Mouse (Mus musculus) embryo, embryonic 10.5 days (tissue): ENCODE measurements around the gene Sema3d.

Experiments
- DNase-seq: peaks from one replicate; pipeline ENCODE4 v3.0.0-alpha.2; 2015; ENCODE audit warnings: low spot score

Sema3d gene

DNA sequence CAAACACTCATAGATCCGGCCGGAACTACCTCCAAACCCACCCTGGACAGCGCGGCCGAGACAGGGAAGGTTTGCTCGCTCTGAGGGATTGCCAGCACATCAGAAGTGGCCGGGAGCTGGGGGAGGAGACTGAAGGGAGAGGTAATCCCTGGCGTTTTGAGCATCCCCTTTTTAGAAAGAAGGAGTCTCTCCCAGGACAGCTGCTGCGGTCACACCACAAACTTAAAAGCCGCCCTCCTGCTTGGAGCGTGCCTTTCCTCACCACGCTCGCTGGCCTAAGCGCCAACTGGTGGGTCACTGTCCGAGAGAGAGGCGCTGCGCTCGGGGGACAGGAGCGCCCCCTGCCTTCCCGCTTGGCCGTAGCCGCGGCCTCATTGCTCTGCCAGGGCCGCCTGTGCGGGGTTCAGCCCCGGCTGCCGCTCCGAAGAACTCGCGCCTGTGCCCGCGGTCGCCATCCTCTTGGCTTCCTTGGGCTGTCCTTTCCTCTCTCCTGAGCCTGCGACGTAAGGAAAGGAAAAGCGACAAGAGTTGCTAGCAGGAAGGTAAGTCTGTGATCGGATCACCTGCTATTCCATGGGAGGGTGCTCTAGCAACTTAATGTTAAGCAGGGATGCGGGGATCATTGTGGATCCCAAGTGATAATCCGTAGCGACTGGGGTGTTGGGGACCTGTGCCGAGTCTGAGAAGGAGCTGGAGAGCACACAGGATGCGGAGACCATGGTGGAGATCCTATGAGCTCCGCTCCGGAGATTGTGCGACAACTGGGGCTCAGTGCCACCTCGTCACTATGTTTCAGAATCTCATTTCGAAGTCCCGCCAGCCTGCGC lies at the start of gene Sema3d:
Gene Sema3d, plus strand, starts transcription at position 253 of the 827 bp plus-strand sequence.
- DNase-seq: peak; percentile 85

DNA sequence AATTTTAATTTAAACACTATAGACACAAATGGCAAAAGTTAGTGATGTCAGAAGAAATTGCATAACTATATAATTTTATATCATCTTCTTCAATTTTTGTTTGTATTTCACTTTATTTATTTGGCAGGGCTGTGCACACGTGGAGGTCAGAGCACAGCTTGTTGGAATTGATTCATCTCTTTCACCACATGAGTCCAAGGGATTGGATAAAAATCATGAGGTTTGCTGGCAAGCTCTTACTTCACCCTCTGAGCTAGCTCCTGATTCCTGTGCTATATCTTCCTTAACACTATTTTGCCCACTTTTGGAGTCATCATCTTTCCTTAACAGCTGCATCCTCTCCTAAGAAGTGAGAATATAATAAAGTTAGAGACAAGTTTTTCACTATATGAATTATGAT lies 5.9 kb upstream of the Sema3d start:
- DNase-seq: no peak

DNA sequence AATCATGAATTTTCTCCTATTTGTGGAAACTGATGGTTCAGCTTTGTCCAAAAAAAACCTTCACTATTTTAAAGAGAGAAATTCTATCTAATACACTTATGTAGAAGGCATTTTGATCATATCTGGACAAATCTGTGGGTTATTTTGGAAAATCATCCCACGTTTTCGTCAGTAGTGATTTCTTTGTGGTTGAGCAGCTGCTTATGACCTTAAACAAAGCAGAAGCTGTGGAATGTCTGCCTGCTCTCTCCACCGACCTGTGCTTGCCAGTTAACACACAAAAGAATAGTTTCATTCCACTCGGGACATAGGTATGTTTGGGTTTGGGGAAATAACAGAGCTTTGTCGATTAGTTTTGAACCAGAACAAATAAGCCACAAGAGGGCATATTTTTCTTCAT lies 4.3 kb upstream of the Sema3d start:
- no peak for DNase-seq

DNA sequence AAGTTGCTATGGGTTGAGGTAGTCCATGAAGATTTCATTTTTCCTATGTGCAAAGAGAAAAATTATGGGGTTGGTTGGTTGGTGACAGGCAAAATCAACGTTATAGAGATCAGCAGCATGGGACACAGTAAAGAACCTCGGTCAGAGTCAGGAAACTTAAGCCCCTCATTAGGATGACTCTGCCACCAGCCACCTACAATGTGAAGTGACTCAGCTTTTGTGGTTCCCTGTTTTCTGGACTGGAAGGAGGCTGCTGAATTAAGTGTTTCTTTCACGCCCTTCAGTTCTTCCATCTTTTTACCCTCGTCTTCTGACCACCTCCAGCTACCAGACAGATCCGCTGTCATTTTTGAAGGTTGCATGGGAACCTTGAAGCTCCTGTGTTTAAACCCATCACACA lies 1.2 kb upstream of the Sema3d start:
- no peak for DNase-seq

DNA sequence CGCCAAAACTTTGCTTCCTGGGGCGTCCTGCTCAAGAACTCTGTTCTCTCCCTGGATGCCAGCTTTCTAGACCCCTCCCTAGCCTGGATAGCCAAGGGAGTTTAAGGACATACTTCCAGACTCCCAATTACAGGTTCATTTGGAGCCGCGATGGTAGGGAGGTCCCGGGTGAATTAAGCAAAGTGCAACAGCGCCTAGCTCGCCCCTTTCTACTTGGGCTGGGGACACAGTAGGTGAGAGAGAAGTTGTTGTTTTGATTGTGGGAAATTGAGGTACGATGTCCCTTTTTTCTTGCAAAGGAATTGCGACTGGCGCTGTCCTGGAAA lies 738 bp downstream of the Sema3d start:
- no peak for DNase-seq

DNA sequence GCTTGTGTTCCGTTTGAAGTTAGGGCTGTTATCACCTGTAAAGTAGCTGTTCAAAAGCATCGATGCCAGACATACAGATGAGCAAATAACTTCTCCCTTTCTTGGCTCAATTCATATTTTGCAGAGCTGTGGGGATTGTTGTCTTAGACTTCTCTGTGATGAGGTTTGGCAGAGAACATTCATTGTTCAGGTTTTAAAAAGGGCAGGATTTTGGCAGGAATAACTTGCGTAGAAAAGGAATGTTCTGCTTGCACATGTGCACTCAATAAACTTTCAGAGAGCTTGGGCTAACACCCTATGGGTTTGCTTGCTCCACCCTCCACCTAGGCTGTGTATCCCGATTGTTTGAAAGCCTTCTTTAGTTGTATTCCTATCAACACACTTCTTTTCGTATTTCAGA lies 9.5 kb downstream of the Sema3d start:
- no peak for DNase-seq

DNA sequence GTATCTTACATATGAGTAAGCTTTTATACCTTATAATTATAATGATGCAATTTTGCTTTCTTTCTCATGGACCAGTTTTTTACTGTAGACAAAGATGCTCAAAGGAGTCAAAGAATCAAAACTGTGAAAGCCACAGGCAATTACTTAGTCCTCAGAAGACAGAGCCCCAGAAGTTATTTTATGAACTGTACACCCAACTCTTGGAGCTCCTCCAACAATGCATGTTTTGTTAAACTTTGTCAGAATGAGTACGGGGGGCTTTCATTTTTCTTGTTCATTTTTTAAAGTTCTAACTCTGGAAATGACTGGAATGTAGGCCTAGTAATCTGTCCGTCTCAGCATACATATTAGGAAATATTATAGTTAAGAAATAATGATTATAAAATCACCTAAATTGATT lies 16.1 kb downstream of the Sema3d start:
- no peak for DNase-seq

DNA sequence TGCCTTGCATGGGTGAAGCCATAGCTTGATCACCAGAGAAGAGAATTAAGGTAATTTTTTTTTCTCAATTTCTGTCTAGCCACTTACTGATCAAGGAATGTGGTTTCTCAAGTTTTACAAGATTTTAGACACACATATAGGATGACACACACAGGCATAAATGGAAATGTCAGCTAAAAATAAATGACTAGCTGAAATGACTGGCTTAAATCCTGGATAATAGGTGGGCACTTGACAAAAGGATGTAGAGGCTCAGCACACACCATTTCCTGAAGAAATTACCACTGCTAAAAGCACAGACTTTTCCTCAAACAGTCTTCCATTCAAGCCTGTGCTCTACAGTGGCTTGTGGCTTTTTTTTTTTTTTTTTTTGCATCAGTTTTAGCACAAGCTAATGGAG lies 21.0 kb downstream of the Sema3d start:
- DNase-seq: no peak

DNA sequence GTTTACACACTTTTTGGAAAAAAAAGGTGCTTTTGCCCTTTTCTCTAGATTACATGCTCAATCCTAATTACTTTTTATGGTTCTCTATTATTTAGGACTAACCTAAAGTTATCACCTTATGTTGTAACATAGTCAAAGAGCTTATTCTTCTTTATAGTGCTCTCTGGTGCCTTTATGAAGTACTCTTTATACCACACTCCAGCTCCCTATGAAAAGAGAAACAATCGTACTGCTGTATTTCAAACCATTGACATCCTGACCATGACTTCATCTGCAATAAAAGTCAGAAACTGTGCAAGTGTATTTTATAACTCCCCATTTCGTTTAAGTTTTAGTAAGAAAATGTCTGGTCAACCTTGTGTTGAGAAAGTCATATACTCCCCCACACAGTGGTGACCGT lies 29.4 kb downstream of the Sema3d start:
- DNase-seq: no peak

DNA sequence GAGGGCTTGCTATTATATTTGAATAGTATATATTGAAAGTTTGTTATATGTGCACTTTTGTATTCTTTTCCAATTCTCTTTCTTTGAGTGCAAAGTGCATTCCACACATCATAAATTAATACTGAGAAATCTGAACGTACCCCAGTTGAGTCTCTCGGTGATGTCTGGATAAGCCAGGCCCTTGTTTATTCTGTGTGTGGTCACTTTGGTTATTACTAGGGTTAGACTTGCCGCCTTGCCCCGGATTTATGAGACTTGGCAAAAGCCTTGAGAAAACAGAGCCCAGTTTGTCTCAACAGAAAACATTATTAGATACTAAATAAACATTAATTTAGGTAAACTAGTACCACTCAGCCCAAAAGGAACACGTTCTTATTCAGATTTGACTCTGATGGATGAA lies 40.1 kb downstream of the Sema3d start:
- DNase-seq: no peak

DNA sequence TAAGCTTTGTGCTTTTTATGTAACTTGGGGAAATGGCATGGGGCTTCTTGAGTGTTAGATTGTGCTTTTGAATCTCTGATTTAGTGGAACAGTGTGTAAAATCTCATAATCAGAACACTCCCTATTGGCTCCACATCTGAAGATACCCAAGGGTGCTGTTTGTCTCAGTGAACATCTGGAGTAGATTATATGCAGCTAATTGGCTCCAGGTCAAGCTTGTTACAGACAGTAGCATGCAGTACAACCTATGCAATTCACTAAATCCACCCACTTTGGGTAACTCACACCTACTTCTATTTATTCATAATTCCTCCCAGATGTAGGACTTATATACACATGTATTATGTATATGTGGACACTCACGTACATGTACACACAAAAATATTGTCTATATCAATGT lies 58.6 kb downstream of the Sema3d start:
- DNase-seq: peak; percentile 79

DNA sequence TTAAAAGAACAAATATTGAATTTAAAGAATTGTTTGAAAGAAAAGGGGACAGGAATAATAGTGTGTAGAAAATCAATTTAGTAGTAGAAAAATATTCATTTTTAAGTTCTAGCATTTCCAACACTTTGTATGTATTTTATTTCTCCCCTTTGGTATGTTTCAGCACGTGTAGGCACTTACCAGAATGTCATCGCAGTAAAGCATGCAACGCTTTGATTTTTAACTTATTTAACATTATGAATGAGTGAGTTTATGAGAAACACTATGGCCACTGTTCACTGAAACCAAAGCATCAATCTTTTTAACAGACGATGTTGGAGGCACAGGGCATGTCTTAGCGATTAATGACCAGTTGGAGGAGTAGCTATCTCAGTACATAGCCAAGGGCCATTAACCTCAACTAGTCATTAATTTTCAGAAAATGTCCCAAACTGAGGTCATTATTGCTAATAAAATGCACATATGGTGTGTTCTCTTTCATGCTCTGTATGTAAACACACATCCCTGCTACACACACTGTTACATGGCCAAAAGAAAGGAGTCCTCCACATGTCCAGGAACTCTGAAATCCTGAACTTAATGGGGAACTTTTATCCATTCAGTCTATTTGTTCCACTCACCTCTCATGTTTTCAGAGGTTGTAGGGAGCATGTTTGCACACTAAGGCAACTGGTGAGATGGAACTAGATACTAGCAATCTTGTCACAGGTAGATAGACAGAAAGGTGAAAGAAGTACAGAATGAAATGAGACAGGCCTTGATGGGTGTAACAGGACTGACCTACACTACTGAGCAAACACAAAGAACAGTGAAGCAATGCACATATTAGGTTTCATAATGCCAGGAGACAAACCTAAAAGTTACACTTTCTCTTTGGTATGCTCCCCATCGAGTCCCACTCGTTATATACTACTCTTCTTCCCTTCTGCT lies 59.3 kb downstream of the Sema3d start:
- DNase-seq: peak; percentile 57

DNA sequence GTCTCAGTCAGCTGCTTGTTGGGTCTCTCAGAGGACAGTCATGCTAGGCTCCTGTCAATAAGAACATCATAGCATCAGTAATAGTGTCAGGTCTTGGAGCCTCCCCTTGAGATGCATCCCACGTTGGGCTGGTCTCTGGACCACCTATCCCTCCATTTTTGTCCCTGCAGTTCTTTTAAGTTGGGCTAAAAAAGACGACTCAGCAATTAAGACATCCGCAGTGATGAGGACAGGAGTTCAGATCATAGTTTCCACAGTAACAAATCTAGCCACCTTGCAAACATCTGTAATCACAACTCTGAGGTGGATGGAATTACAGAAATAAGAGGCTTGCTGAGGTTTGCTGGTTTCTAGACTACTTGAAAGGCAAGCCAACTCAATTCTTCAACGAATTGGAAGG lies 67.9 kb downstream of the Sema3d start:
- DNase-seq: no peak

DNA sequence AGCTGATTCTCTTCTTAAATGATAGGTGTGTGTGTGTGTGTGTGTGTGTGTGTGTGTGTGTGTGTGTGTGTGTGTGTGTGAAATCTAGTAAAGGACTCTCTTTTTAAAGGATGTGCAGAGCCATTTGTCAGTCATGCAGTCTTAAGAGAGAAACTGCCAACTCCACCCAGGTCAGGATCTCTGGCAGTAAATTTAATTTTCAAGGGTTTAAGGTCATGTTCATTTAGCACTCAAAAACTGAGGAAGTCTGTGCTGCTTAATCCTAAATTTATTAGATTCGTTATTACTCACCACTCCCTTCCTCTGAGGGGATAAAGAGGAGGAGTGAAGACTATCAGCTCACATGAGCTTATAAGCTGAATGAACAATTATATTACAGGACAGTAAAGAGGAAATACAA lies 71.8 kb downstream of the Sema3d start:
- peak; percentile 19 for DNase-seq

DNA sequence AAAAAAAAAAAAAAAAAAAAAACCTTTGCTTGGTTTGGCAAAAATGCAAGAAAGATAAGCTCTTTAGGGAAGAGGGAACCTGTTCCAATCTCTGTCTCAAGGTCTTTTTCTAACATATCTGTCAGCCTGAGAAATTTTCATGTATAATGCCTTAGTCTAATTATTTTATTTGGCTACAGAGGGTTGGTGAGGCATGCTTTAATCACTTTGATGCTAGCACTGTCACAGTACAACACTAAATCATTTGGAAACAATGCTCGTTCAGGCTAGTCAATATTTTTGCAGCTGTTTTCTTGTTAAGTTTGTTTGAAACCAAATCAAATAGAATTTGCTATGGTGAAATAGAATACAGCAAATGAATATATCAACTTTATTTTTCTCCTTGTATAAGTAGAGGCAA lies 74.3 kb downstream of the Sema3d start:
- no peak for DNase-seq

DNA sequence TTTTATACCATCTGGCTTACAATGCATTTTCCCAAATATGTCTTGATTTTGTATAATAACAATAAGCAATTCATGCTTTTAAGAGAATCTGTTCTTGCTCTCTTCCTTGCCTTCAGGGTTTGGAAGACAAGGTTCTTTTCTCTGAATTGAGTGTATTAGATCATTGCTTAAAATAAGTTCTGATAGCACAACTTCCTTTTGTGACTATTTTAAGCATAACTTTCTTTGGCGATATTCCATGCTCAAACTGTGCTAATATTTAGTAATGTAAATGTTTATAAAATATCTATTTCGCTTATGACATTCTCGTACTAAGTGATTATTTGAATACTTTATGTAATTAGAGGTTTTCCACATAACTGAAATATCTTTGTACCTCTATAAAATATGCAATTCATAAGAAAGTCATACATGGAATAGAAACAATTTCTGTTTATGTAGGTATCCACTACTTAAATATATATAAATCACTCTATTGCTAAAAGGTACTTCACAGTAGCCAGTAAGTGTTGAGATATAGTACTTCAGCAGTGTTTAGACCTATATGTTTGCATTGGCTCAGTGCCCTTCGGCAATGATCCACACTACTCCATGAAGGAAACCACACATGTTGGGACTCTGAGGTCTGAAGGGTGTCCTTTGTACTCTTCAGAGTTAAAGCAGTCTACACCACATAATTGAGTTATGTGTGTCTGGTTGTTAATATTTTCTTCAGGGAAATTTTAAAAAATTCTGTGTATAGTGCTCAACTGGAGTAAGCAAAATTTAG lies 84.6 kb downstream of the Sema3d start:
- DNase-seq: no peak

DNA sequence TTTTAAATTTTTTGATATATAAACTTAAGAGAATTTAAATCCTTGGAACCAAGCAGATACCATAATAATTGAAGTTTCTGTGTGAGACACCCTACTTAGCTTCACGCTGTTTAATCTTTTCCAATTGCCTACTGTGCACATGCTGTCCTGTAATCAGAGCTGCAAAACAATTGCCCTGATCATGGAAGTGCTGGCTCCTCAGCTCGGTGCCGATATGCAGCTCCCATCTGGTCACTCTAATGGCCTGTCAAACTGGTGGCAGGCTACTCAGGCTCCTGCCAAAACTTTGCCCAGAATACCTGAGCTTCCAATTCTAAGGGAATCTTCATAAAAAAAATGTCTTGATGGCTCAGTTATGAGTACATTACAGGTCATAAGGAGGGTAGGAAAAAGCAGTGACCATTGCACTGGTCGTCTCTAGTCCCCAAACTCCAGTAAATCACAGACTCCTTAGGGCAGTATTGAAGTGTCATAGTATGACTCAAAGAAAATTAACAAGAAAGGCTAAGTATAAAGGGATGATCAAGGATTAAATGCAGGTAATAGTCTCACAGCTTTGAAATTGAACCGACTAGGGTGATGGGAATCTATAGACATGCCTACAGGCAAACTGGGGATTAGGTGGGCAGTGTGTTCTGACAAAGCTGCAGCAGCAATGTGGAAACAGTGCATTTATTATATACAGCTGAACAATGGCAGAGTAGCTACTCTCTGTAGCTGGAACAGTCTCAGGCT lies 91.9 kb downstream of the Sema3d start:
- DNase-seq: no peak

DNA sequence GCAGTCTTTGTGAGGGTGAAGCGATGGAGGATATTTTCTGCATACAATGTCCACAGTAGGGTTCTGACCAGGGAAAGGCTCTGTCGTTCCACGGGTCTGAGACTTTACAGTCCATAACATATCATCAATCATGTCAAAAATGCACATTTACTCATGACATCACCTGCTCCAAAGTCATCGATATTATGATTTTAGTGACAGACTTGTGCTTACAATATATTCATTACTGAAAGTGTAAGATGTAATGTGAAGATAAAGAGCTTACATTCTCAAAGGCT lies 92.4 kb downstream of the Sema3d start:
- DNase-seq: no peak

DNA sequence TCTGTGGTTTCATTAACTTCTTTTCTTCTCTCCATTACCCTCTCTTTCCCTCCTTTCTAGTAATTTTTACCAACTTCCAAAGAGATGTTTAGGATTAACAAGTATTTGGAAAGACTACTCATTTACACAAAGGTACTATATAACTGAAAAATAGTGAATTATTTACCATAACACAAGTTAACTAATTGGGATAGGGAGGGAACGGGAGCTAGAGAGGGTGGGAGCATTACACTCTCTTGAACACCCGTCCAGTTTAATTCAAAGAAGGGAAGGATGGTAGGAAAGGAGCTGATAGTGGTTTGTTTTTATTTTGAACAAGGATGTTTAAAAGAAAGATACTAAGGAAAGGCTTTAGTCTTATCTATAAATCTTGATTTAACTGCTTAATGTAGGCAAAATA lies 104.7 kb downstream of the Sema3d start:
- no peak for DNase-seq

DNA sequence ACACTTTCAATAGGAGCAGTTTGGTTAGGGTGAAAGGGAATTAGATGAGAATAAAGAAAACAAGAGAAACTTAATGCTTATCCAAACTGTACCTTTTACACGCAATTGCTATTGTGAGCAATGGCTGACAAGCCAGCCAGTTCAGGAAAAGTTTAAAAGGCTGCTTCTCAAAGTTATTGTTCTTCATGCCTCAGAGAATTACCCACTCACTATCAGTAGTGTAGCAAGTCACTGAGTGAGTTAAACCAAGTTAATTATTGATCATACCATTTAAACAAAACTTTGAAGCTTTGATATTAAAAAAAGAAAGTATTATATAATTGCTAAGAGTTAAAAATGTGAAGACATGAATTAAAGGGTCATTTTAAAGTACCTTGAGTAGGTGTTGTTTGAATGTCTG lies 108.5 kb downstream of the Sema3d start:
- no peak for DNase-seq

DNA sequence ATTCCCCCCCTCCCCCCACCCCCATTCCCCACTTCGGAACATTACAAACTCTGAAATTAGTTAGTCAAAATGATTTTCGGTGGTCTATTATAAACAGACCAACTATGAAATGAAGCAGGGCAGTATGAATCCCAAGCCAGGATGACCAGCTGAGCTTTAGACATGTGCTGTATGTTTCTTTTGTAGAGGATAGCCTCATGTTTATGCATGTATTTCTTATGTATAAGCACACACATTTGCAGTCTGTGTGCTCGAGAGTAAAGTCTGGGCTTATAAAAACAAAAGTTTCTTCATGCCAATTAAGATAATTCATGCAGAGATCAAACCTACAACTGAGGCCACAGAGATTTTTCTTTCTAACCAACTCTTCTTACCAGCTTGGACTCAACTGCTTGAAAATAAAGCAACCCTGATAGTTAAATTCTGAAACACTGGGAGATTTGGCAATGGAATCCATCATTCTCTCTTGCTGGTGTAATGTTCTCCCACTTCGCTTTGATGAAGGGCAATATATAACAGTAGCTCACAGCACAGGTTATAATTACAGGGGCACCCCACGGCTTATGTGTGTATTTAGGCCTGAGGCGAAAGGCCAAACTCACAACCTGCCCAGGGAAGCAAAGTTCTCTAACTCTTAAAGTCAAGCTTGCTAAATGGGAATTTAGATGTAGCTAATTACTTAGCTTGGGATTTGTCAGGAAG lies 115.2 kb downstream of the Sema3d start:
- DNase-seq: no peak

DNA sequence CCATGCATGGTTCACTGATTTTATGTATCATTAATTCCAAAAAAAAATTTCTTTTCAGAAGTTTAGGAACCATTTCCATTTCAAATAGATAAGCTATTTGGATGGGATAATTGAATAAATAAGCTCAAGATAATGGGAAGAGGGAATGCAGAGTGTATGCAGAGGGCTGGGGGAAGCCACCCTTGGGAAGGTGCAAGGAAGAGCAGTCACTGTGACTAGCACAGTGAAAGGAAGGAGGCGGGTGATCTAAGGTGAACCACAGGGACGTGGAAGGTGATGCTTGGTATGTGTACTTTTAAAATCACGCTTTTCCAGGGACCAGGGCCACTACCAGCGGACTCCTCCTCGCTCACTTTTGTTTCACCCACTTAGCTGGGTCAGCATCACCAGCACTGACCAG lies 115.9 kb downstream of the Sema3d start:
- no peak for DNase-seq
